Mouse (Mus musculus): ENCODE data around the gene Ltbr. TPM values are rescaled to one million over a fixed set of nuclear protein-coding genes. Genes with fewer than 3 reads are reported as not detected.

The Ltbr gene
- total and polyA plus RNA-seq, 2 experiments from 2014 or later = 14.8 to 19.9 TPM

DNA sequence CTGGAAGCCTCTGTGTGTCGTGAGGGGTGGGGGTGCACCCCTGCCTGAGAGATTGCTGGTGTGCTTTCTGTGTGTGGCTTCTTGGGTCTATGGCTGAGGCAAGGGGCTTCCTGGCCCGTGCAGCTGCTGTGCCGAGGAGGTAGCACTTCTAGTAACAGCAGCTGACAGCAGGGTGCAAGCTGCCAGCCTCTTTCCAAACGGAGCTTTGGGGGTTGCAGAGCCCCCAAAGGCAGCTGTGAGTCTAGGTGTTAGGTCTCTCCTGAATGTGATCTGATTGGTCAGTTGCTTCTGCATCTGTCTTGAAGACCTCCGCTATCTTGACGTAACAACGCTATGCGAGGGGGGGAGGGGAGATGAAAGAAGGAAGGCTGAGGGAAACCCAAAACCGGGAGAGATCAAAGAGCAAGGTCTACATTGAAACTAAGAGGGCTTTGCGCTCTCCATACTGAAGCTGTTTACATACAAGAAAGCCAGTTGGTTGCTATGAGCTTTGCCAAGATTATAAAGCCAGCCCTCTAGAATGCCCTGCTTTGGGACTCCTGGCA is 41.6 kb upstream of the Ltbr start:
- 12% methylated on average over 10 of the region's 10 CpGs for WGBS
- peak; percentile 33; the same call in 1 of the 2 replicates for ATAC-seq
- H3K4me3 ChIP-seq (ENCODE audit: low read depth, low read length) = no peak overlapping the region
- DNase-seq = no peak
- peak overlapping the region; percentile 5; the same call in 1 of the 2 replicates for H3K4me2 ChIP-seq (ENCODE audit: low read depth)
- no peaks in the 10 kb centered on the region for H3K9me3 ChIP-seq (ENCODE audit: low read length)
- TF ChIP-seq CTCF (IDR thresholded peaks at IDR 0.05; ENCODE audit: low read depth) = no peak
- H3K4me1 ChIP-seq (ENCODE audit: insufficient read depth) = no peaks in the 10 kb centered on the region
- no peaks in the 10 kb centered on the region for H3K27me3 ChIP-seq (ENCODE audit: insufficient read depth, low read length)
- no peak overlapping the region for H3K27ac ChIP-seq (ENCODE audit: low read depth, low read length)
- H3K9ac ChIP-seq = no peak overlapping the region
- H3K36me3 ChIP-seq (ENCODE audit: insufficient read depth) = no peaks in the 10 kb centered on the region

DNA sequence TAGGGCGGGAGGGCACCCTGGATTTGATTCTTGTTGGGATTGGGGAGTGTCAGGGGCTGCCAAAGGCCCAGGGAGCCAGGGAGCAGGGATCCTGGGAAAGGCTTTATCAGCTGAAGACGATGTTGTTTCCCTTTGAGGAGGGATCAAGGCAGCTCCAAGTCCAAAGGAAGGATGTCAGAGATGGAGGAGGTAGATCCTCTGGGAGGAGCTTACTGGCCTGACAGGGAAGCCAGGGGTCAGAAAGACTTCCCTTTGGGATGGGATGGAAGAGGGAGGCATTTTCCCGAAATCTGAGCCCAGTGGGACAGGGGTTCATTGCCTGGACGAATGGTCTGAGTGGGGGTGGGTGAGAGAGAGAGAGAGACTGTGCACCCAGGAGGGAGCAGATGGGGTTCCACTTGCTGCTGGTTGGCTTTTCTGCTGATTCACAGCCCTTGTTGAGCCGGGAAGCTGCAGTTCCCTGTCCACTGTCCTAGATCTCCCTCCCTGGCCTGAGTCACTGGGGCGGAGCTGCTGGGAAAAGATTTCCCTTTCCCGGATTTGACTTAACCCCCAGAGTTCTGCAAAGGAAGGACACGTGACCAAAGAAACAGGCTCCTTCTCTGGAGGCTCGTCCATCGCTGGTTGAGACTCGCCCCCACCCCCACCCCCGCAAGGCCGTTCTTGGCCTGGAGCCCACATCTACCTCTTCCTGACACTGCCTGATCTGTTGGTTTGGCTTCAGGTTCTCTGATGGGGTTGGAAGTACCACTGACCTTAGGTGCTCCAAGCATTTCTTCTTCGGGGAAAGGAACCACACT is 40.9 kb upstream of the Ltbr start:
- no peak for DNase-seq

DNA sequence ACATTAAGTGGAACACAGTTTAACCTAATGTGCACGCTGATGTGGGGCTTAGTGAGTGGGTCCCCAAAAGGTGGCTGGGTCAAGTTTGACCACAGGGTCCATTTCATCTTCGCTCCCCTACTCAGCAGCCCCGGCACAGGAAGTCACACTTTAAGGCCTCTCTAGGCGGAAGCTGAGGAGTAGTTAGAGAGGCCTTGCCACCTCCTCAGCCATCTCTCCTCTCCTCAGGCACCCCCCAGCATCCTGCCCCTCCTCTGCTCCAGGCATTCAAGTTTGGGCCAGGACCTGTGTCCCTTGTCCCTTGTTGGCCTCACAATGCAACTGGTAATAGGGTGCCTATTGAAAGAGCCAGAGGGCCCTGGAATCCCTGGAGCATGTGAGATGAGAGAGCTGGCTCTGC is 40.0 kb upstream of the Ltbr start:
- no peak overlapping the region for H3K9ac ChIP-seq
- no peaks in the 10 kb centered on the region for H3K9me3 ChIP-seq (ENCODE audit: low read length)
- no peak overlapping the region for H3K4me3 ChIP-seq (ENCODE audit: low read depth, low read length)
- no peak for ATAC-seq
- no peaks in the 10 kb centered on the region for H3K27me3 ChIP-seq (ENCODE audit: insufficient read depth, low read length)
- no peak overlapping the region for H3K4me2 ChIP-seq (ENCODE audit: low read depth)
- no peak for DNase-seq
- no peak for TF ChIP-seq CTCF (IDR thresholded peaks at IDR 0.05; ENCODE audit: low read depth)
- no peaks in the 10 kb centered on the region for H3K4me1 ChIP-seq (ENCODE audit: insufficient read depth)
- WGBS = 88% methylated on average over 4 of the region's 4 CpGs
- no peaks in the 10 kb centered on the region for H3K36me3 ChIP-seq (ENCODE audit: insufficient read depth)
- no peak overlapping the region for H3K27ac ChIP-seq (ENCODE audit: low read depth, low read length)

More for the DNA sequence above, 40.9 kb upstream of the Ltbr start:
- H3K36me3 ChIP-seq (ENCODE audit: insufficient read depth) = no peaks in the 10 kb centered on the region
- no peak overlapping the region for H3K9ac ChIP-seq
- no peak overlapping the region for H3K27ac ChIP-seq (ENCODE audit: low read depth, low read length)
- H3K4me3 ChIP-seq (ENCODE audit: low read depth, low read length) = no peak overlapping the region
- TF ChIP-seq CTCF (IDR thresholded peaks at IDR 0.05; ENCODE audit: low read depth) = no peak
- no peaks in the 10 kb centered on the region for H3K27me3 ChIP-seq (ENCODE audit: insufficient read depth, low read length)
- H3K9me3 ChIP-seq (ENCODE audit: low read length) = no peaks in the 10 kb centered on the region
- 19% methylated on average over 14 of the region's 14 CpGs for WGBS
- no peak for ATAC-seq
- no peaks in the 10 kb centered on the region for H3K4me1 ChIP-seq (ENCODE audit: insufficient read depth)
- peak overlapping the region; percentile 5; the same call in 1 of the 2 replicates for H3K4me2 ChIP-seq (ENCODE audit: low read depth)

DNA sequence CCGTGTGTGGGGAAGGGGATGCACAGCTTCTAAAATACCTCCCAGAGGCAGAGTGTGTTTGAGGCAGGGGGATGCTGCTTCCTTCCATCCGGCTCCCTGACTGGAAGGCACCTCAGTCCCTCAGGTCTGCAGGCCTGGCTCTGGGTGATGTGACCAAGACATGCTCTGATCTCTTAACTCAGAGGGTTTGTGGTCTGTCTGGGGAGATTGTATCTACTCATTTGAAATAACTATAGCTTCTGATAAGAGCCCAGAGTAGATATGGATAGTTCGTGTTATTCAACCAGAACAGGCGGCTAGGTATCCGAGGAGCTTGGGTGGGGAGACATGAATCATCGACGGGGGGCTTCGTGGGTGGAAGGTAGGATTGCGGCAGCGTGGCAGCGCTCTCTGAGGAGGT is 39.5 kb upstream of the Ltbr start:
- WGBS = 85% methylated on average over 11 of the region's 11 CpGs
- DNase-seq = no peak
- Histone ChIP-seq H3K36me3 (ENCODE audit: insufficient read depth) (no peaks in the 10 kb centered on the region), H3K27me3 (ENCODE audit: insufficient read depth, low read length) (no peaks in the 10 kb centered on the region), H3K4me3 (ENCODE audit: low read depth, low read length) (no peak overlapping the region), H3K4me2 (ENCODE audit: low read depth) (no peak overlapping the region), H3K9me3 (ENCODE audit: low read length) (no peaks in the 10 kb centered on the region), H3K9ac (no peak overlapping the region), H3K4me1 (ENCODE audit: insufficient read depth) (no peaks in the 10 kb centered on the region), H3K27ac (ENCODE audit: low read depth, low read length) (no peak overlapping the region)
- ATAC-seq = no peak
- no peak for TF ChIP-seq CTCF (IDR thresholded peaks at IDR 0.05; ENCODE audit: low read depth)

DNA sequence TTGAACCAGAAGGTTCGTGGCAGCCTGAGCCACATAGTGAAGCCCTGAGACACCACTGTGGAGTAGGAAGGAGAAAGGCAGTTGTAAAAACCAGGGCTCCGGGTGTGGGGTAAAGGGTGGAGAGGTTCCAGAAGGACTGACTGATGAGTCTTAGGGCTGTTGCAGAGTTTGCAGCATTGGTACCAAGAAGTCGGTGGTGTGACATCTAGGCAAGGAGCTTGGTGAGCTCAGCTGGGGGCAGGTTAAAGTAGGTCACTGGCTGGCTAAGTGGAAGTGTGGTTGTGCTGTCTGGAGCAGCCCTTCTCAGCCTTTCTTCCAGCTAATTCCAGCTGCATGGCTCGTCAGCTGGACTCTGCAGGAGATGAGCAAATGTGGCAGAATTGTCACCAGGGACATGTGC is 39.1 kb upstream of the Ltbr start:
- no peak overlapping the region for H3K4me3 ChIP-seq (ENCODE audit: low read depth, low read length)
- no peaks in the 10 kb centered on the region for H3K4me1 ChIP-seq (ENCODE audit: insufficient read depth)
- H3K36me3 ChIP-seq (ENCODE audit: insufficient read depth) = no peaks in the 10 kb centered on the region
- ATAC-seq = no peak
- TF ChIP-seq CTCF (IDR thresholded peaks at IDR 0.05; ENCODE audit: low read depth) = no peak
- no peaks in the 10 kb centered on the region for H3K27me3 ChIP-seq (ENCODE audit: insufficient read depth, low read length)
- DNase-seq = no peak
- no peak overlapping the region for H3K4me2 ChIP-seq (ENCODE audit: low read depth)
- H3K27ac ChIP-seq (ENCODE audit: low read depth, low read length) = no peak overlapping the region
- WGBS = 66% methylated on average over 4 of the region's 4 CpGs
- no peaks in the 10 kb centered on the region for H3K9me3 ChIP-seq (ENCODE audit: low read length)
- no peak overlapping the region for H3K9ac ChIP-seq

DNA sequence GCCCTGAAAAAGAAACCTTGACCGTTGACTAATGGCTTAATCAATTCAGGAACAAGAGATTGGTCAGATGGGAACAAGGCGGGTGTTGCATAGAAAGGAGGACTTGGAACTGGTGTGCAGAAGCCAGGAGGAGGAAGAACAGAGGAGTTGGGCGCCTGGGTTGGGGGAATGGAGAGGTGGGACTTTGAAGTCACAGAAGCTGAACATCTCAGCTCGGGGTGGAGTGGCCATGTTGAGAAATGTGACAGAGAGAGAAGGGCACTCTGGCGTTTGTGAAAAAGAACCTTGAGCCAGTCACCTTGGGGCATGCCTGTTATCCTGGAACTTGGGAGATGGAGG is 38.3 kb upstream of the Ltbr start:
- WGBS = 74% methylated on average over 5 of the region's 5 CpGs
- Histone ChIP-seq H3K4me2 (ENCODE audit: low read depth) (no peak overlapping the region), H3K27me3 (ENCODE audit: insufficient read depth, low read length) (no peaks in the 10 kb centered on the region), H3K9ac (no peak overlapping the region), H3K4me3 (ENCODE audit: low read depth, low read length) (no peak overlapping the region), H3K36me3 (ENCODE audit: insufficient read depth) (no peaks in the 10 kb centered on the region), H3K27ac (ENCODE audit: low read depth, low read length) (no peak overlapping the region), H3K4me1 (ENCODE audit: insufficient read depth) (no peaks in the 10 kb centered on the region), H3K9me3 (ENCODE audit: low read length) (no peaks in the 10 kb centered on the region)
- no peak for ATAC-seq
- no peak for DNase-seq
- no peak for TF ChIP-seq CTCF (IDR thresholded peaks at IDR 0.05; ENCODE audit: low read depth)

DNA sequence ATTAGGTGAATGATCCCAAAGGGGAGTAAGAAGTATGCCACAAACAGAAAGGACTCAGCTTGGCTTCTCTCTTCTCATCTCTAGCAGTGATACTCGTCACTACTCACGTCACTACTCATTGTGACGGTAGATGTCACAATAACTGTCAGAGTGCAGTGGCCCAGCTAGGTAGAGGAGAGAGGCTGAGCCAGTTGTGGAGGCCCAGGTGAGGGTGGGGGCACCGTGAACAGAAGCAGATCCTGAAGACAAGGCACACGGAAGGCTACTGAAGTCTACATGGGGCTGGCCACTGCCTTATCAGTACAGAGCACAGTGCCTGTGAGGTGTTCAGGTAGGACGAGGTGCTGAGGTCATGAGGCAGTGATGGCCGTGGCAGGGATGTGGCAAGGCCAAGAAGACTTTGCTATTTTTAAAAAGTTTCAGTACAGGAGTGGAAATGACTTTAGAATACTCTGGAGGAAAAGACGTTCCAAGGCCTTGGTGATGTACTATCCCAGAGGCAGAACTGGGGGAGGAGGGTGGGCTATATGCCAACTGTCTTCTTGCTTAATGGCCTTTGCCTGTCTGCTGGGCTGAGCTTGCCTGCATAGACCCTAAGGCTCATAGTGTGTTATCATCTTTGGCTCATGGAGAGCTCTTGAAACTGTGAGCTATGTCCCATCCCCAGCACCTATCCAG is 37.8 kb upstream of the Ltbr start:
- Histone ChIP-seq H3K9ac (no peak overlapping the region), H3K4me1 (ENCODE audit: insufficient read depth) (no peaks in the 10 kb centered on the region), H3K27me3 (ENCODE audit: insufficient read depth, low read length) (no peaks in the 10 kb centered on the region), H3K9me3 (ENCODE audit: low read length) (no peaks in the 10 kb centered on the region), H3K36me3 (ENCODE audit: insufficient read depth) (no peaks in the 10 kb centered on the region), H3K27ac (ENCODE audit: low read depth, low read length) (no peak overlapping the region), H3K4me3 (ENCODE audit: low read depth, low read length) (no peak overlapping the region), H3K4me2 (ENCODE audit: low read depth) (no peak overlapping the region)
- ATAC-seq (no peak), DNase-seq (no peak)
- no peak for TF ChIP-seq CTCF (IDR thresholded peaks at IDR 0.05; ENCODE audit: low read depth)
- WGBS = 72% methylated on average over 8 of the region's 8 CpGs

Data from forebrain, postnatal 0 days (tissue).